Mouse (Mus musculus) urinary bladder, postnatal 4 days (tissue): ENCODE results near the gene Olfr168.
"Not testable (repeated sequence)": the region's sequence is repeated elsewhere in the genome, so short reads cannot be mapped to it uniquely, and the experiment has no call there.

Experiments
- DNase-seq, 2 experiments: peaks; one replicate each; pipeline ENCODE4 v3.0.0; 2021 to 2022; ENCODE audit warnings: low spot score in 2 of 2

Olfr168 gene

GRCm38 (mm10) chr16:19535455-19535854, at the start of gene Olfr168:
TSS of gene Olfr168 (minus strand) at chr16:19535555.
- DNase-seq, result no peak

- DNase-seq, result not testable (repeated sequence)
These were observed 36.4 kb upstream of the Olfr168 start, which contains the start of gene Olfr169 for GRCm38 (mm10) chr16:19571709-19572108. TSS of gene Olfr169 (minus strand) at chr16:19571809.

GRCm38 (mm10) chr16:19553429-19553828, 18.1 kb upstream of the Olfr168 start:
- DNase-seq, result not testable (repeated sequence)

- not testable (repeated sequence) for DNase-seq
These were observed 16.9 kb upstream of the Olfr168 start for GRCm38 (mm10) chr16:19552246-19552645.

GRCm38 (mm10) chr16:19522166-19522565, 13.2 kb downstream of the Olfr168 start, which contains the start of gene Olfr167:
TSS of gene Olfr167 (minus strand) at chr16:19522266.
- no peak for DNase-seq

GRCm38 (mm10) chr16:19483394-19483793, 52.0 kb downstream of the Olfr168 start, which contains the start of gene Olfr166:
TSS of gene Olfr166 (plus strand) at chr16:19483694.
- no peak for DNase-seq
